ENCODE assay signal across 24 mouse cellular contexts in the genomic region with DNA sequence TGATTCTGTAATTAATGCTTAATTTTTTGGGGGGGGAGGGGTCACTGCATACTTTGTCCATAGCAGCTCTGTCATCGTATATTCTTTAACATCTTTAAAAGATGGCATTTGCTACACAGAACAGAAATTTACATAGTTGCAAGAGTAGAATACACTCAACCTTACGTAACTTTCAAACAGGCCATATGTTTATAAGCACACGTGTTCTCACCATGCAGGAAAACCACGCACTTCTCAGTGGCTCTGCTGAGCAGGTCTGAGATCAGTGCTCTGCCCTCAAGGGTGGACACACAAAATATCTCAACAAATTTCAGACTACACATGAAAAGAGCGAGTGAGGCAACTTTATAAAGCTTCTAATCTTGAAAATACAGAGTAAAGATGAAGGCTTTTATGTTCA.
"Had no signal": no experiment of that assay in that cellular context is flagged by ENCODE, and none has a peak within 500 bp of the region (broad histone marks: within the 10 kb centered on the region; RNA-seq: fewer than 3 reads in every experiment).

No protein-coding gene starts in this region.

- H3K27ac ChIP-seq: hindbrain, embryonic 10.5 days; hindbrain, embryonic 12.5 days; hindbrain, embryonic 14.5 days; intestine, embryonic 15.5 days; layer of hippocampus, adult 2 months; left cerebral cortex, adult 2 months; limb, embryonic 10.5 days; limb, embryonic 12.5 days; liver, embryonic 13.5 days; liver, embryonic 15.5 days had no signal

- H3K4me1 ChIP-seq: hindbrain, embryonic 10.5 days; hindbrain, embryonic 12.5 days; intestine, embryonic 15.5 days; limb, embryonic 10.5 days; limb, embryonic 12.5 days had no signal

- H3K4me2 ChIP-seq: hindbrain, embryonic 12.5 days; hindbrain, embryonic 14.5 days; intestine, embryonic 15.5 days; limb, embryonic 12.5 days; liver, embryonic 13.5 days; liver, embryonic 15.5 days had no signal

- H3K4me3 ChIP-seq: heart, embryonic 12.5 days; hindbrain, embryonic 10.5 days; hindbrain, embryonic 12.5 days; intestine, embryonic 15.5 days; layer of hippocampus, adult 2 months; left cerebral cortex, adult 2 months; limb, embryonic 10.5 days; limb, embryonic 12.5 days; liver, embryonic 13.5 days; liver, embryonic 15.5 days had no signal

- H3K9me3 ChIP-seq: heart, embryonic 12.5 days; hindbrain, embryonic 10.5 days; hindbrain, embryonic 12.5 days; intestine, embryonic 15.5 days; limb, embryonic 10.5 days; limb, embryonic 12.5 days; liver, embryonic 13.5 days; liver, embryonic 15.5 days had no signal

- H3K9ac ChIP-seq: heart, embryonic 12.5 days; hindbrain, embryonic 12.5 days; hindbrain, embryonic 14.5 days; intestine, embryonic 15.5 days; limb, embryonic 12.5 days; liver, embryonic 13.5 days; liver, embryonic 15.5 days had no signal

- DNase-seq: gastrocnemius, postnatal 14 days; gastrocnemius, postnatal 36 days; heart, postnatal 10 days; heart, postnatal 4 days; kidney, adult 18-20 months; kidney, adult 8-10 months; kidney, postnatal 10 days; kidney, postnatal 25 days; kidney, postnatal 4 days; liver had no signal

- ATAC-seq: hindbrain, embryonic 16.5 days; inflammation-experienced regulatory T-cells, adult 6 months; intestine, embryonic 15.5 days; intestine, postnatal 0 days had no signal

- H3K27me3 ChIP-seq: heart, embryonic 12.5 days; hindbrain, embryonic 12.5 days; intestine, embryonic 15.5 days; limb, embryonic 12.5 days; liver, embryonic 13.5 days; liver, embryonic 15.5 days had no signal
